Mouse (Mus musculus): ENCODE measurements around the gene Tbcd. TPM values are rescaled to one million over a fixed set of nuclear protein-coding genes. Genes with fewer than 3 reads are reported as not detected.

Gene Tbcd
- total RNA-seq, 2 experiments from 2014 or later, result 36.4 to 36.6 TPM

DNA sequence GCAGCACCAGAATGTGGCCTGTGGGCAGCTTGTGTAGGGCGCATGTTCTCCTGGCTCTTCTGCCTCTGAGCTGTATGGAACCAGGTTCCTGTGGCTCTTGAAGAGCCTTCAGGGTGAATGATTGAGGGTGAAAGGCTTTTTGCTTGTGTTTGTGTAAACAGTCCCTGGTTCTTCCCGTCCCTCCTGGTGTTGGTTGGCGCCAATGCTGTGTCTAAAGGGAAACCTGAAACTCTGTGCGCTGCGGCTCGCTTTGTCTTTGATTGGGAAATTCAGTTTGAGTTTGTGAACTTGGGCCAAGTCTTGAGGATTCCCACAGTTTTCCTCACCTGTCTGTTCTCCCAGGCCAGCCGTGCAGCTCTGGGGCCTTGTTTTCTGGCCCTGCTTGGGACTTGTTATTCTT lies 72.4 kb downstream of the Tbcd start:
- no peak for DNase-seq (ENCODE audit: low spot score in 2 of 2)

- no peak for DNase-seq (ENCODE audit: low spot score in 2 of 2)
Observed at GRCm38 (mm10) chr11:121529747-121530146, 78.0 kb downstream of the Tbcd start.

- no peak for DNase-seq (ENCODE audit: low spot score in 2 of 2)
Observed at GRCm38 (mm10) chr11:121536528-121536927, 84.8 kb downstream of the Tbcd start.

- DNase-seq (ENCODE audit: low spot score in 2 of 2), result no peak
Observed at GRCm38 (mm10) chr11:121542471-121542870, 90.7 kb downstream of the Tbcd start.

DNA sequence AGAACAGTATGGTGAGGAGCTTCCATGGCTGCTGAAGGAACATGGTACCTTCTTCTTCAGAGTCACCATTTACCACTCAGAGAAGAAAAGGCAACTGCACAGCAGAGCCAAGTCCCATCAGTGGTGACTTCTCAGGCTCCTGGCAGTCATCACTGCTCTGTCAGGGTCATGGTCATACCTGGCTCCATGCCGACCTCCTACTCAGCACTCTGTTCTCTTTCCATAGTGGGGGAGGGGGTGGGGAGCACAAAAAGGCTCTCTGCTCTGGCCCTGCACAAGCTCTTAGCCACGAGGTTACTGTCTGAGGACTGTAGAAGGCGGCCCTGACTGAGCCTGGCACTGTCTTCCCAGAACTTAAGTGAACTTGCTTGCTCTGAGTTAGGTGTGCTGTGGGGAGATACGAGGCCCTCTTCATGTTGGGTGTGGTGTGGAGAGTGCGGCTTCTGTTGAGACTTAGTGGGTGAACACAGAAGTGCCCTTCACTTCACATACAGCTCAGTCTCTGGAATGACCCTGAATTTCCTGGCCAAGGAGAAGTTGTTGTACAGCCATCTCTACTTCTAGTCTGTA lies 91.6 kb downstream of the Tbcd start:
- DNase-seq (ENCODE audit: low spot score in 2 of 2), result no peak

DNA sequence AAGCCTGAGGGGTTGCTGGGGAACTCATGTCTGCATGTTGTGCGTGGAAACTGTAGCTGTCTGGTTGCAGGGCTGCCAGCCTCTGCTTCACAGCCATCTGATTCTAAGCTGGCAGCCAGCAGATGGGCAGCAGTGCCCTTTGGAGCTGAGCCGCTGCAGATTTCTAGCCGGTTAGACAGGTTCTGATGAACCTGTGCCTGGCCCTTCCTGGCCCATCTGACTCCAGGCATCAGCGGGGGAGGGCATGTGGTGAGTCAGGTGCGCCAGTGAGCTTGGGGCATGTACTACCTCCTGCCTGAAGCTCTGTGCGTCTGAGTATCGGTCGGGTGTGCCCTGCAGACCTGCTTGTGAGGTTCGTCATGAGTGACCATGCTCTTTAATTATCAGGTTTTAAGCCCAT lies 92.2 kb downstream of the Tbcd start:
- peak in 1 of 2 experiments; percentile 15 for DNase-seq (ENCODE audit: low spot score in 2 of 2)

DNA sequence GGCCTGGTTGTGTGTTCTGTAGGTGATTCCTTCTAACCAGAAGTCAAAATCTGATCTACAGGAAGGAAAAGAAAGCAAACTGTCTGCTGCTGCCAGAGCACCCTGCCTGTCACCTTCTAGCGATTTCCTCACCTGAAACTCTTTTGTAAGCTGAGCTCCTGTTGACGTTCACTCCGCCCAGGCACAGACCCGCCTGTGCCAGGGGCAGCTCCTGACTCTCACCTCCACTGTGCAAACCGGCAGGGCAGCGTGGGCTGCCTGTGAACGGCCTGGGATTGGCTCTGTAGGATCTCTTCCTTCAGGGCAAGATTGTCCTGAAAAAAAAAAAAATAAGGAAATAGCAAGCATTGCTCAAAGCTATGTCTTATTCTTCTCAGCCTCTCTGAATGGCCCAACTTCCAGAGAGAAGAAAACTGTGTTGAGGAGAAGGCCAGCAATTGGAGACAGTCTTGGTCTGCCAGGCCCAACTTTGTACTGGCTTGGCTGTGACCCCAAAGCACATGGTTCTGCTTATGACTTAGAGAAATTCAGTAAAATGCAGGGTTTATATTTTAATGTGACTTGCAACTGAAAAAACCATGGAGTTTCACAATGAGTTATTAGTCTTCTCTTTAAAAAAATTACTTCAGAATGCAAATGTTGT lies 93.1 kb downstream of the Tbcd start:
- DNase-seq (ENCODE audit: low spot score in 2 of 2), result no peak

- no peak for DNase-seq (ENCODE audit: low spot score in 2 of 2)
Observed at GRCm38 (mm10) chr11:121545398-121546034, 93.8 kb downstream of the Tbcd start.

- no peak for DNase-seq (ENCODE audit: low spot score in 2 of 2)
Observed at GRCm38 (mm10) chr11:121547234-121547633, 95.5 kb downstream of the Tbcd start.

DNA sequence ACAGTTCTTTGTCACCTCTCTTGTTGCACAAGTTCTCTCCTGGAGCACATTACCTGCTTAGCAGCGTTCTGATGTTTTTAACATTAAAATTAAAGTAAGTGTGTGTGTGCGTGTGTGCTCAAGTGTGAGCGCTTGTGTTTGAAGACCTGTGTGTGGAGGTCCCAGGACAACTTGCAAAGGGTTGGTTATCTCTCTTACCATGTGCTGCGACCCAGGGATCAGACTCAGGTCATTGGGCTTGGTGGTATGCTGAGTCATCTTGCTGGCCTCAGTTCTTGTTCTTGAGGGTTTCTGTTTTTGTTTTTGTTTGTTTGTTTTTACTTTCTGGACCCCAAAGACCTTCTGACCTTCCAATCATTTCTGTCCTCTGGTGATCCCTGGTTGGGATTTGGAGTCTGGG lies 96.2 kb downstream of the Tbcd start:
- DNase-seq (ENCODE audit: low spot score in 2 of 2), result no peak

DNA sequence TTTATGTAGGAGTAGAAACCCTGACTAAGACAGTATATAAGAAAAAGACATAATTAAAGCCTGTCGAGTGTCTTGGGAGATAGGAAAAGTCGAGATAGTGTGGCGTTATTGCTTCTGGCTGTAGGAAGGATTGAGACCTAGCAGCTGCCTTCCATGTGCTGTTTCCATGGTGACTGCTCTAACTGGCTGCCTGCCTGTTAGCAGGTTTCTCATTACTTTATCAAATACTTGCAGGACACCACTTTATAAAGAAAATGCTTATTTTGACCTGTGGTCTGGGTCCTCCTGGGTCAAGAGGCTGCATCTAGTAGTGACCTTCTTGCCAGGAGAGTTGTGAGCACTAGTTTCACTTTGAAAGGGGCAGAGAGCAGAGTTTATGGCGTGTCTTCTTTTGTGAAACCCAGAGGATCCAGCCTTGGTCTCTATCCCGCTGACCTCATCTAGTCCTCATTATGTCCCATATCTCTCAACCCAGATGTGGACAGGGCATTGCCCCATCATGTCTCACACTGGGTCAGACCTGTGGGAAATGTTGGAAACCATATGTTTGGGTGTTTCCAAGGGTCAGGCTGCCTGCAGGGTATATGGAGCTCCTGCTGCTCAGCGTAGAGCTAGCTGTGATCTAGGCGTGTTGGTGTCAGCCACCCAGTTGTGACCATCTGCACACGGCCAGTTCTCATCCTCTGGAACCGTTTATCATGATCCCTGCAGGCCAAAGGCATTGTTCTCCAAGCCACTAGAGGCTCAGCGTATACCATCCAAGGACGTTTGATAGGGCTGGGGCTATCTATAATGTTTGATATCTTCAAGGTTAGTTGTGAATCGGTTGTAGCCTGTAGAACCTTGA lies 97.5 kb downstream of the Tbcd start:
- peak; percentile 48 to 51 for DNase-seq (ENCODE audit: low spot score in 2 of 2)

GRCm38 (mm10) chr11:121549843-121550647 lies 98.3 kb downstream of the Tbcd start:
- DNase-seq (ENCODE audit: low spot score in 2 of 2), result no peak

DNA sequence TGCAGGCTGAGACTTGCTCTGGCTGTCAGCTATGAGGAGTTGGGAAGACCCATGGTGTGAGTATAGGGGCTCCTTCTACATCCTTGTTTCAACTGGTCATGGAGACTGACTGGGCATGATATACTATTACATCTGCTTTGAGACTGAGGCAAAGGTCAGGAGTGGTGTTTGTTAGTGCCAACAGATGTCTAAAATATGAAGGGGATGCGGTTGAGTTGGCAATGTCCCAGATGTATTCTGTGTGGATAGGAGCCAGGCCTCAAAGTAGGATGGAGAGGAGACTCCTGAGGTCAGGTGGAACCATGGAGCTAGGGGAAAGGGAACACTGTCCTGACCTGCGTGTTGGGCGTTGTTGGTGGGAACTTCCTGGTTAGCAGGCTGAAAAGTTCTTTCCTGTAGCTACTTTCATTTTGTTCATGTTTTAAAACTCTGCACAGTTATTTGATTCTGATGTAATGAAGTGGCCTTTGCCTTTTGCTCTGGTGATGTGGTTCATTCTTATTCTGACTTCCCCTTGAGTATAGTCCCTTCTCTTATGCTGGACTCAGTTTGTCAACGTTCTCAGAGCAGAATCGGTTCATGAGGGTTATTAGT lies 99.6 kb downstream of the Tbcd start:
- DNase-seq (ENCODE audit: low spot score in 2 of 2), result no peak

- no peak for DNase-seq (ENCODE audit: low spot score in 2 of 2)
Observed at GRCm38 (mm10) chr11:121552167-121552566, 100.4 kb downstream of the Tbcd start.

- no peak for DNase-seq (ENCODE audit: low spot score in 2 of 2)
Observed at GRCm38 (mm10) chr11:121552846-121553457, 101.2 kb downstream of the Tbcd start.

DNA sequence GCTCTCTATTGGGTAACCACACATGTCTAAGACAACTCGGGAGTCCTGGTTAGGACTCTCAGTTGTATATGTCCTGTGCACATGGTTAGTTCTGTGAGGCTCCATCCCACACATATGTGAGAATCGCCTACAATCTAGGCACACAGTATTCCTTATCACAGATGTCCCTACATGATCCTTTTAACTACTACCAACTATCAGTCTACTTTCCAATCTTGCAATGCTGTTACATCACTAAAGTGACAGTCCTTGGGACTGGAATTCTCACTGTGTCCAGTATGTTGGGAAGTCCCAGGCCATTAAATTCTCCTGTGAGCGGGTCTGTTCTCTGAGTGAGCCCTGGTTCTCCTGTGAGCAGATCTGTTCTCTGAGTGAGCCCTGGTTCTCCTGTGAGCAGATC lies 101.7 kb downstream of the Tbcd start:
- no peak for DNase-seq (ENCODE audit: low spot score in 2 of 2)

DNA sequence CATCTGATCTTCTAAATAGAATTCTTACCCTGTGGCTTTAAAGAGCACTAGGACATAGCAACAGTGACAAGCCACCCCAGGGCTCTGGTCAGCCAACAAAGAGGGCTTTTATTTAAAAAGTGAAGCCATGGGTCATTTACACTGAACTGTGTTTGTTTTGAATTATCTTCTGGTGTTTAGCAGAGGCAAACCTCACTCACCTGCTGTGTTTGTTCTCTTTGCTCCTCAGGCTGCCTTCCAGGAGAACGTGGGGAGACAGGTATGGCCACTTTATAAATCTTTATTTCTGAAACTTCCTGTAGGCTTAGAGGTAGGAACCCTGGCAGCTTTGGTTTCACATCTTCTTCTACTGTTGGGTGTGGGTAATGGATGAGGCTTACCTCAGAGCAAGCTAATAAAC lies 105.0 kb downstream of the Tbcd start:
- no peak for DNase-seq (ENCODE audit: low spot score in 2 of 2)

GRCm38 (mm10) chr11:121557946-121558345 lies 106.2 kb downstream of the Tbcd start:
- DNase-seq (ENCODE audit: low spot score in 2 of 2), result no peak

- DNase-seq (ENCODE audit: low spot score in 2 of 2), result no peak
Observed at GRCm38 (mm10) chr11:121558522-121558921, 106.8 kb downstream of the Tbcd start.
